Mouse (Mus musculus) lung, embryonic 15.5 days (tissue): ENCODE data around the gene Dusp7. TPM values are rescaled to one million over a fixed set of nuclear protein-coding genes. Genes with fewer than 3 reads are reported as not detected.

Experiments used
- ATAC-seq: fragments of 200-750 bp; cut with Nextera tagmentation; 2 replicates; pipeline ENCODE4 v1.8.0; 2017; ENCODE audit warnings: moderate number of reproducible peaks, borderline replicate concordance; ENCODE audit not compliant: low FRiP score, low TSS enrichment; ENCODE audit errors: extremely low read depth
- H3K27ac ChIP-seq: fragments of 300-500 bp; sonication (generic); 2 replicates; pipeline ENCODE4 v1.5.1; 2015; ENCODE audit warnings: moderate library complexity, mild to moderate bottlenecking, inconsistent platforms
- H3K27me3 ChIP-seq: fragments of 300-500 bp; sonication (generic); 2 replicates; pipeline ENCODE4 v1.6.1; 2015; ENCODE audit warnings: inconsistent platforms
- H3K36me3 ChIP-seq: fragments of 300-500 bp; sonication (generic); 2 replicates; pipeline ENCODE4 v1.6.1; 2015; ENCODE audit warnings: inconsistent platforms
- H3K4me1 ChIP-seq: fragments of 300-500 bp; sonication (generic); 2 replicates; pipeline ENCODE4 v1.6.1; 2015; ENCODE audit warnings: inconsistent platforms
- H3K4me2 ChIP-seq: fragments of 300-500 bp; sonication (generic); 2 replicates; pipeline ENCODE4 v1.6.1; 2015; ENCODE audit warnings: inconsistent platforms, mild to moderate bottlenecking, moderate library complexity
- H3K4me3 ChIP-seq: fragments of 300-500 bp; sonication (generic); 2 replicates; pipeline ENCODE4 v1.5.1; 2015; ENCODE audit warnings: mild to moderate bottlenecking, inconsistent platforms
- H3K9ac ChIP-seq: fragments of 300-500 bp; sonication (generic); 2 replicates; pipeline ENCODE4 v1.6.1; 2015; ENCODE audit warnings: inconsistent platforms
- H3K9me3 ChIP-seq: fragments of 300-500 bp; sonication (generic); 2 replicates; pipeline ENCODE4 v1.6.1; 2016; ENCODE audit warnings: inconsistent platforms
- WGBS: fragments of 180-500 bp; shearing (Covaris S2); methylation state at CpG from one replicate; pipeline ENCODE4 v1.1.7; 2015; 5-methylcytosine and 5-hydroxymethylcytosine counted together
- polyA plus RNA-seq: library from polyadenylated mRNA; unstranded; fragments of >200 nt; fragmentation: Nextera tagmentation; extraction: Ambion mirVana; gene quantifications from 2 replicates; pipeline ENCODE4 v1.2.1, GENCODE M21; 2015

The Dusp7 gene
- polyA plus RNA-seq, 1 experiment from 2014 or later, result 16.5 TPM

DNA sequence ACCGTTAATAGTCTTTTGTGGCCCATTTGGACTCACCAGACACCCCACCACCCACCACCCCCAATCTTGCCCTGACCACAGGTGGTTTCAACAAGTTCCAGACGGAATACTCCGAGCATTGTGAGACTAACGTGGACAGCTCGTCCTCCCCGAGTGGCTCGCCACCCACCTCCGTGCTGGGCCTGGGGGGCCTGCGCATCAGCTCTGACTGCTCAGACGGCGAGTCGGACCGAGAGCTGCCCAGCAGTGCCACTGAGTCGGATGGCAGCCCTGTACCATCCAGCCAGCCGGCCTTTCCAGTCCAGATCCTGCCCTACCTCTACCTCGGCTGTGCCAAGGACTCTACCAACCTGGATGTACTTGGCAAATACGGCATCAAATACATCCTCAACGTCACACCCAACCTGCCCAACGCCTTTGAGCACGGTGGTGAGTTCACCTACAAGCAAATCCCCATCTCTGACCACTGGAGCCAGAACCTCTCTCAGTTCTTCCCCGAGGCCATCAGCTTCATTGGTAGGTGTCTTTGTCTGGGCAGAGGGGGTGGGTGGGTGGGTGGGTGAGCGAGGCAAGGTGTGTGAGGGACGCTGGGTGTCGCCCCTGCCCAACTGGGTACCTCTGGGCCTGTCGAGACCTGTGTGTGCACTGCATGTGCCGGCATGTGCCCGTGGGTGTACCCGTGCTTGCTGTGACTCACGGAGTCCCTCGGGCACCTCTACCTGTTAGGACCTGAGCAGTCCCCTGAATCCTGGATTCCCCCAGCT lies 2.4 kb downstream of the Dusp7 start:
- Histone ChIP-seq H3K4me2 (peak overlapping the region; percentile 99), H3K36me3 (peaks cover 23% of the 10 kb centered on the region), H3K4me1 (peaks cover 42% of the 10 kb centered on the region), H3K9me3 (no peaks in the 10 kb centered on the region), H3K9ac (peak overlapping the region; percentile 93; the same call in 1 of the 2 replicates), H3K27me3 (no peaks in the 10 kb centered on the region), H3K27ac (peak overlapping the region; percentile 80), H3K4me3 (peak overlapping the region; percentile 98)
- WGBS, result 77% methylated on average over 30 of the region's 30 CpGs
- ATAC-seq, result no peak

GRCm38 (mm10) chr9:106371384-106371671 lies 2.9 kb downstream of the Dusp7 start:
- Histone ChIP-seq H3K9ac (no peak overlapping the region), H3K9me3 (no peaks in the 10 kb centered on the region), H3K4me1 (peaks cover 37% of the 10 kb centered on the region), H3K27ac (peak overlapping the region; percentile 80), H3K36me3 (peaks cover 23% of the 10 kb centered on the region), H3K27me3 (no peaks in the 10 kb centered on the region), H3K4me2 (peak overlapping the region; percentile 99), H3K4me3 (peak overlapping the region; percentile 20; the same call in 1 of the 2 replicates)
- ATAC-seq, result no peak
- 41% methylated on average over 6 of the region's 6 CpGs for WGBS

GRCm38 (mm10) chr9:106371776-106372175 lies 3.3 kb downstream of the Dusp7 start:
- Histone ChIP-seq H3K4me3 (peak overlapping the region; percentile 20; the same call in 1 of the 2 replicates), H3K4me2 (peak overlapping the region; percentile 99), H3K36me3 (peaks cover 23% of the 10 kb centered on the region), H3K9ac (no peak overlapping the region), H3K27ac (peak overlapping the region; percentile 80), H3K4me1 (peaks cover 33% of the 10 kb centered on the region), H3K9me3 (no peaks in the 10 kb centered on the region), H3K27me3 (no peaks in the 10 kb centered on the region)
- no peak for ATAC-seq
- WGBS, result 15% methylated on average over 6 of the region's 6 CpGs

GRCm38 (mm10) chr9:106372431-106373412 lies 4.3 kb downstream of the Dusp7 start:
- no peak overlapping the region for H3K4me3 ChIP-seq
- H3K27me3 ChIP-seq, result no peaks in the 10 kb centered on the region
- H3K4me1 ChIP-seq, result peaks cover 33% of the 10 kb centered on the region
- peak overlapping the region; percentile 80; the same call in 1 of the 2 replicates for H3K27ac ChIP-seq
- H3K4me2 ChIP-seq, result peak overlapping the region; percentile 99
- ATAC-seq, result no peak
- no peak overlapping the region for H3K9ac ChIP-seq
- H3K36me3 ChIP-seq, result peaks cover 28% of the 10 kb centered on the region
- WGBS, result 84% methylated on average over 11 of the region's 11 CpGs
- H3K9me3 ChIP-seq, result no peaks in the 10 kb centered on the region

DNA sequence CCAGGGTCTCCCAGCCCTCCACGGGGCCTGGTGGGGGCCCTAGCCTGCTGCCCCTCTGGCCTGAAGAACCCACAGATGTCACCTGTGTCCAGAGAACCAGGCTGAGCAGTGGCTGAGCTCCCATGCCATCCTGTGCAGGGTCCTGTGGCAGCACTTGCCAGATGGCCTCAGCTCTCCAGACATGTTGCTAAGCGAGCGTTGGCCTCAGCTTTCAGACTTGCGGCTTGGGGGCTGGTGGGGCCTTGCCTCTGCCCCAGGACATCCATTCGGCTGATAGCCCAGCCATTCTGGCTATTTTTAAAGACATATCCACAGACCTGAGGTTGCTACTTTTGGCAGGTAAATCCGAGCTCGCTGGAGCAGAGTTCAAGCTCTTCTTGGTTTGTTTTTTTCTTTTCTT lies 5.5 kb downstream of the Dusp7 start:
- peaks cover 36% of the 10 kb centered on the region for H3K4me1 ChIP-seq
- H3K4me3 ChIP-seq, result no peak overlapping the region
- H3K4me2 ChIP-seq, result no peak overlapping the region
- peaks cover 31% of the 10 kb centered on the region for H3K36me3 ChIP-seq
- 83% methylated on average over 7 of the region's 7 CpGs for WGBS
- H3K27ac ChIP-seq, result no peak overlapping the region
- no peaks in the 10 kb centered on the region for H3K27me3 ChIP-seq
- H3K9me3 ChIP-seq, result no peaks in the 10 kb centered on the region
- no peak overlapping the region for H3K9ac ChIP-seq
- no peak for ATAC-seq

DNA sequence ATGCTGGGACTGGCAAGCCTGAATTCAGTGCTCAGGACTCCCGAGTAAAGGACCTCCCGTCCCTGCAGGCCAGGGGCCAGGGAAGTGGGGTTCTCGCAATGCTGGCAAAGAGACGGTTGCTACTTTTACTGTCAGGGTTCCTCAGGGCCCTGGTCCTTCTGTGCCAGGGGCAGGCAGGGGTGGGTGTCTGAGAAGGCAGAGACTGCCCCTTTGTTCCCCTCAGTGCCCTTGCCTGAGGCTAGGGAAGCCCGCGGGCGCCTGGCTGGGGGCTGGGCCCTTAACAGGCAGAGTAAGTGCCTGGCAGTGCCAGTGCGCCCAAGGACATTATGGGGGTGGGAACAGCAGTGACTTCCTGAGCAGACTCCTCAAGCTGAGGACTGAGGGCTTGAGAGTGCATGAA lies 8.8 kb downstream of the Dusp7 start:
- Histone ChIP-seq H3K27me3 (no peaks in the 10 kb centered on the region), H3K4me2 (no peak overlapping the region), H3K4me3 (no peak overlapping the region), H3K9me3 (no peaks in the 10 kb centered on the region), H3K27ac (no peak overlapping the region), H3K36me3 (peaks cover 28% of the 10 kb centered on the region), H3K9ac (0 out of 2 replicates have a peak overlapping the region, but pooled peaks have one; percentile 1), H3K4me1 (peaks cover 21% of the 10 kb centered on the region)
- ATAC-seq, result no peak
- WGBS, result 85% methylated on average over 8 of the region's 8 CpGs

DNA sequence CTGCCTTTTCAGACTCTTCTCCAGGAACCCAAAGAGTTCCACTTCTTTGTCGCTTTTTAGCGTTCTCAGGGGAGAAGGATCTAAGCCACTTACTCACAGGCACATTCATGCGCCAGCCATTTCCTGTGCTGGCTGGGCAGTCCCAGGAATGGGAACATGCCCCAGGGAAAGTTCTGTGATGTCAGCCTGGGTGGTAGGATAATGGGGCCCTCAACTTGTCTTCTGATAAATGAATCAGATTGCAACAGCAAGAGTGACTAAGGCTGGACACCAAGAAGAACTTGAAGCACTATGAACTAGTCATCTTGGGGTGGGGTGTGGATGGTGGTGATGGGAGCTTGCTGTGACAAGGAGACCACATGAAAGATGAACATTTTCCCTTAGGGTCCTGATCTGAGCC lies 9.6 kb downstream of the Dusp7 start:
- Histone ChIP-seq H3K4me1 (peaks cover 16% of the 10 kb centered on the region), H3K36me3 (peaks cover 20% of the 10 kb centered on the region), H3K27ac (no peak overlapping the region), H3K4me3 (no peak overlapping the region), H3K27me3 (no peaks in the 10 kb centered on the region), H3K9me3 (no peaks in the 10 kb centered on the region), H3K9ac (no peak overlapping the region), H3K4me2 (no peak overlapping the region)
- WGBS, result 63% methylated on average over 3 of the region's 3 CpGs
- no peak for ATAC-seq

GRCm38 (mm10) chr9:106378753-106379152 lies 10.3 kb downstream of the Dusp7 start:
- Histone ChIP-seq H3K9ac (no peak overlapping the region), H3K9me3 (no peaks in the 10 kb centered on the region), H3K27ac (no peak overlapping the region), H3K4me2 (no peak overlapping the region), H3K4me3 (no peak overlapping the region), H3K27me3 (no peaks in the 10 kb centered on the region), H3K4me1 (peaks cover 23% of the 10 kb centered on the region), H3K36me3 (peaks cover 13% of the 10 kb centered on the region)
- 65% methylated on average over 9 of the region's 9 CpGs for WGBS
- ATAC-seq, result no peak

- Histone ChIP-seq H3K9me3 (no peaks in the 10 kb centered on the region), H3K4me1 (peaks cover 37% of the 10 kb centered on the region), H3K36me3 (no peaks in the 10 kb centered on the region), H3K27ac (0 out of 2 replicates have a peak overlapping the region, but pooled peaks have one; percentile 15), H3K9ac (no peak overlapping the region), H3K27me3 (no peaks in the 10 kb centered on the region), H3K4me2 (no peak overlapping the region), H3K4me3 (no peak overlapping the region)
- 66% methylated on average over 12 of the region's 12 CpGs for whole genome bisulfite sequencing
- no peak for ATAC-seq
Observed at GRCm38 (mm10) chr9:106386181-106386864, 17.9 kb downstream of the Dusp7 start.

GRCm38 (mm10) chr9:106392828-106393527 lies 24.5 kb downstream of the Dusp7 start:
- Histone ChIP-seq H3K27ac (no peak overlapping the region), H3K4me1 (0 out of 2 replicates have a peak, but pooled peaks cover 7% of the 10 kb centered on the region), H3K36me3 (no peaks in the 10 kb centered on the region), H3K4me3 (no peak overlapping the region), H3K9me3 (no peaks in the 10 kb centered on the region), H3K27me3 (no peaks in the 10 kb centered on the region), H3K4me2 (no peak overlapping the region), H3K9ac (no peak overlapping the region)
- WGBS, result 67% methylated on average over 11 of the region's 11 CpGs
- no peak for ATAC-seq

- no peak for ATAC-seq
- no peak overlapping the region for H3K9ac ChIP-seq
- WGBS, result 86% methylated on average over 8 of the region's 8 CpGs
- H3K4me1 ChIP-seq, result 0 out of 2 replicates have a peak, but pooled peaks cover 7% of the 10 kb centered on the region
- no peak overlapping the region for H3K27ac ChIP-seq
- H3K27me3 ChIP-seq, result no peaks in the 10 kb centered on the region
- H3K9me3 ChIP-seq, result no peaks in the 10 kb centered on the region
- no peak overlapping the region for H3K4me3 ChIP-seq
- H3K4me2 ChIP-seq, result no peak overlapping the region
- no peaks in the 10 kb centered on the region for H3K36me3 ChIP-seq
Observed at GRCm38 (mm10) chr9:106393548-106393947, 25.1 kb downstream of the Dusp7 start.
